Mouse (Mus musculus) embryonic stem cell, embryonic (primary cell): ENCODE measurements around the gene Vps26a.

Experiments
- CTCF ChIA-PET, 4 experiments: fragments of 300-600 bp in 2 of 4; fragments of 350-600 bp in 2 of 4; sonication (Branson Sonifier 250); formaldehyde crosslinking; loops; one replicate each; lab custom pipeline; 2022; ENCODE audit warnings: inconsistent platforms in 2 of 4; lab: Charles Lee
- POLR2A ChIA-PET, 4 experiments: fragments of 300-600 bp in 2 of 4; fragments of 350-600 bp in 2 of 4; sonication (Branson Sonifier 250); formaldehyde crosslinking; loops; one replicate each; lab custom pipeline; 2022; ENCODE audit warnings: antibody characterized with exemption in 4 of 4, inconsistent platforms in 1 of 4; lab: Charles Lee

Vps26a gene

DNA sequence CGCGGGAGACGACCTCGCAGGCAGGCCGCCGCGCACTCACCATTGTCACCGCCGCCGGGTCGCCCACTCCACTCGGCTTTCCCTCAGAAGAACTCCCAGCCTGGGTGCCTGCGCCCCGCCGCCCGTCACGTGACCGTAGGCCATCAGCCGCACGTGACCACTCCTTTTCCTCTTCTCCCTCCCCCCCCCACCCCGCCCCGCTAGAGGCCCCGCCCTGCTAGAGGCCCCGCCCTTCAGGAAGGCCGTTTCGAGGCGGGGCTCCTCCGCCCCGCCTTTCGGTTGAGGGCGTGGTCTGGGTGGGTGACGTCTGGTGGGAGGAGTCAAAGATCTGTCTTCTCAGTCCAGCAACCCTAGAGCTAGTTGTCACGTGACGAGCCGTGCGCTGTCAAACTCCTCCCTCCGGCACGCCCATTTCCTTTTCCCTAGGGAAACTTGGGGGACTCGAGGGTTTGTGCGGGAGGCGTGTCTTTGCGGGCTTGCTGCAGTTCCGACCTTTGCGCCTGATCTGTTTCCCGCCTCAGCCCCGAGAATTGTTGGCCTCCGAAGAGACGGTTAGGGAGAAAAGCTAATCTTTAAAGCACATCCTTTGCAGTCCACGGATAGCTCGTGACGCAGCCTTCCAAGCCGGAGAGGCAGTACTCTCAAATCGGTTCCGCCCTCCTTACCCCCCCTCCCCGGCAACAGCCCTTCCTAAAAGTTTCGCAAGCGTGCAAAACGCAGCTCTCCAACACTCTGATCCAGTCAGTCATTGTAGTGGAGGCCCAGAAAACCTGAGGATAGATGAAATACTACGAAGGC, at the start of gene Vps26a:
Gene Vps26a (minus strand): TSS at position 188 of the 798 bp plus-strand sequence.
- POLR2A ChIA-PET, result interaction anchor here in 3 of 4 experiments (0.6 to 10.2 kb wide), 104 partner anchors 8 to 562 kb away, joined by 3 to 155 read pairs (median 4); partner anchors contain the start of genes 4930507D05Rik (in 3 of the 3), Ddx21 (in 3 of the 3), Kif1bp (in 3 of the 3) and Supv3l1 (in 3 of the 3)
- CTCF ChIA-PET, result interaction anchor here (0.6 to 2.5 kb wide), 13 partner anchors 13 to 415 kb away, joined by 3 to 17 read pairs (median 4); partner anchors contain the start of genes 4930507D05Rik (in 1 of the 4), Neurog3 (in 1 of the 4) and Supv3l1 (in 1 of the 4)

DNA sequence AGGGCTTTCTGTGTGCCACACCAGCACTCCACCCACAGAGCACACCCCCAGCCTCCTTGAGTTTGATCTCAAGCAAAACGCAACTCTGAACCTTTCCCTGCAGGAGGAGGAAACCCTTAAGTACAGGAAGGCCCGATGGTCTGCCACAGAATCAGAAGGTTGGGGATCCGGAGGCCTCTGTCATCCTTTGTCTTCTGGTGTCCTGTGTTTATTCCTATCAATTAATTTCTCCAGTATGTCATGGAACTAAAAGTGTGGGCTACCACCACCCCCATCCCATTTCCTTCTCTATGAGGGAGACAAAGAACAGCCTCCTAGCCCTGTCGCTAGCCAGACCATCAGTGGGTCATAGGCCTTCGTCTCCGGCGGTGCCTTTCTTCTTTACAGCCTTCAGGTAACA, 47.9 kb upstream of the Vps26a start:
- POLR2A ChIA-PET, result interaction anchor here in 1 of 4 experiments (1.3 kb wide), 1 partner anchor 67 kb away, joined by 4 read pairs; the partner anchor contains the start of gene Ddx21
- CTCF ChIA-PET, result interaction anchor here in 1 of 4 experiments (0.6 kb wide), 2 partner anchors 11 to 785 kb away, joined by 3 read pairs; no protein-coding TSS in a partner anchor

DNA sequence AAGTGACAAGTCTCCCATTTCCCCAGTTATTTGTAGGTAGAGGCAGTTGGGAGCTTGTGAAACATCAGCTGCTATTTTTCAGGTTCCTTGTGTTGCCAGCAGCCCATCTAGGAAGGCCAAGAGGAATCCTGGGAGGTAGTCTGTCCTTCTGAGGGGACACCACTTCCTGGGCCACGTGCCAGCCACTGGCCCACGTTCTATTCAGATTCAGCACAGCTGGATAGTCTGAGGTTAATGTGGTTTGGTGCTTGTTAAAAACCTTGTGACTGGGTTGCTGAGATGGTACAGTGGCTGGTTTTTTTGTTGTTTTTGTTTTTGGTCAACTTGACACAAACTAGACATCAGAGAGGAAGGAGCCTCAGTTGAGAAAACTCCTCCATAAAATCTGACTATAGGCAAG, 46.2 kb upstream of the Vps26a start:
- POLR2A ChIA-PET, result interaction anchor here in 2 of 4 experiments (0.6 to 1.5 kb wide), 5 partner anchors 10 to 24 kb away, joined by 3 to 4 read pairs (median 3); no protein-coding TSS in a partner anchor
- CTCF ChIA-PET, result interaction anchor here in 2 of 4 experiments (0.7 to 1.4 kb wide), 2 partner anchors 17 to 25 kb away, joined by 3 read pairs; no protein-coding TSS in a partner anchor

DNA sequence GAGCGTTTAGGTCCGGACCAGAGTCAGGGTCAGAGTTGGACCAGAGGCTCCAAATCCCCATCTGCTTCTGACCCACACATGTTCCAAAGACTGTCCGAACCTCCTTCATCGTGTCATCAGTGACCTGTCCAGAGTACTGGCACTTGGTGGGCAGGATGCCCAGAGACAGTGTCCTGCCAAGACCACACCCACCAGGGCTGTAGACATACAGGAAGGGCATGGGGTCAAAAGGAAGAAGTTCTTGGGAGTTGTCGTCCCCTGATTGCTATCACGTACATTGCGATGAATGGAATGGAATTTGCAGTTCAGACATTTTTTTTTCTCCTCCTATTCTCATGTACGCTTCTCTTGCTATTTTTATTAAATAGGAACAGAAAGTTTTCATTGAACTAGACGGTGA, 43.6 kb upstream of the Vps26a start:
- CTCF ChIA-PET, result interaction anchor here in 1 of 4 experiments (1.9 kb wide), 1 partner anchor 19 kb away, joined by 5 read pairs; no protein-coding TSS in a partner anchor
- POLR2A ChIA-PET, result interaction anchor here in 2 of 4 experiments (0.8 to 1.4 kb wide), 6 partner anchors 23 to 193 kb away, joined by 3 to 7 read pairs (median 3); partner anchors contain the start of gene Vps26a (in 1 of the 2)

DNA sequence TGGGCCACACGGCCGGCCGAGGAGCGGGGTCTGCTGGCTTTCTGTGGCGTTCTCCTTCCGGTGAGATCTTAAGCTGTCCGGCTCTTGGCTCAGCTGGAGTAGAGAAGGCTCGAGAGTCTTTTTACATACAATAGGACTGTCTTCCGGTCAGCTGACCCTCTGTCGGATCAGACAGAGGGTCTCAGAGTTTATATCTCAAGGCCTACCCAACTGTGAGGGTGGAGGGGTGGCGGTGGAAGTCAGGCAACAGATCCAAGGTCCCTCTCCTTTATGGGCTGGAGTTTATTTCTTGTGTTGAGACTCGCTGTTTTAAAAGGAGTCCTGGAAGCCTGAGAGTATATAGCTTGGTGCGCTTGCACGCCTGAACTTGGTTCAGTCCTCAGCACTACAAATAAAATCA, 40.7 kb upstream of the Vps26a start, which contains the start of gene Srgn:
Gene Srgn (minus strand): TSS at position 101 of the 400 bp plus-strand sequence.
- ChIA-PET CTCF (interaction anchor here in 3 of 4 experiments (0.6 to 1.1 kb wide), 4 partner anchors 22 to 649 kb away, joined by 3 read pairs; no protein-coding TSS in a partner anchor), POLR2A (interaction anchor here in 2 of 4 experiments (0.7 to 1.6 kb wide), 3 partner anchors 34 to 41 kb away, joined by 3 to 4 read pairs (median 3); partner anchors contain the start of gene Vps26a (in 1 of the 2))

DNA sequence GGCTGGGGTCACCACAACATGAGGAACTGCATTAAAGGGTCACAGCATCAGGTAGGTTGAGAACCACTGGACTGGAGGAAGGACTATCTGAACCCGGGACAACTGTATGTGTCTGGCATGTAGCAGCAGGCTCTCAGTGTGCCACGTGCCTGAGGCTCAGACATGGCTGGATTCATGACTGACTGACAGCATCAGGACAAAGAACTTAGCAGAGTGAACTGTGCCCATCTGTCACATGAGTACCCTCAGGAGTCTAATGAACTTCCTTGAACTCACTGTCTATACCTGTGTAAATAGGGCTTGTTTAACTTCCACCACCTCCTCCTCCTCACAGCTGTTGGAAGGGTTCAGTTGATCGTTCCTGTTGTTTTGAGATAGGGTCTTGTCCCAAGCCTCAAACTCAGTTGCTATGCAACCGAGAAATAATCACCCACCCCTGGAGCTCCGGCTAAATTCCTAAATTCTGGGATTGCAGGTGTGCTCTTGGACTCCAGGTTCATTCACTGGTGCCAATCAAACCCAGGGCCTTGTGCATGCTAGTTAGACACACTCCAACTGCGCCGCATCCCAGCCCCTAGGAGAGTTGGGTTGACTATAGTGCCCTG, 35.8 kb upstream of the Vps26a start:
- POLR2A ChIA-PET, result interaction anchor here in 2 of 4 experiments (0.9 to 1.8 kb wide), 9 partner anchors 9 to 23 kb away, joined by 3 to 5 read pairs (median 4); no protein-coding TSS in a partner anchor
- CTCF ChIA-PET, result interaction anchor here in 3 of 4 experiments (0.8 to 2.4 kb wide), 5 partner anchors 21 to 27 kb away, joined by 3 to 13 read pairs (median 3); no protein-coding TSS in a partner anchor

DNA sequence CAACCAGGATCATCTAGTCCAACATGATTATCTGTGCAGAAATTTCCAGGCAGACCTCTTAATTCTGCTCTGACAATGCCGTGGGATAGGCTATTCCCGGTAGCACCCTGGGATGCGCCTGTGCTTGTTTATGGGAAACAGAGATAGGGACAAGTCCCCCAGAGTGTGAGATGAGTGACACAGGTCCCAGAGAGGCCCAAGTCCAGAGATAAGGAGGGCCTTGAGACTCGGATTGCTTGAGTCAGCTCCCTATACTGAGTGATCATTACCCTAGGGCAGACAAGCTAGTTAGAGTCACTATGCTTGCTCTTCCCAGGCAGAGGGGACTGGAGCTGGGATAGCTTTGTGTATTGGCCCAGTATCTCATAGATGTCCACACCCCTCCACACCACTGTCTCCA, 35.2 kb upstream of the Vps26a start:
- POLR2A ChIA-PET, result interaction anchor here in 2 of 4 experiments (0.7 to 1.3 kb wide), 4 partner anchors 10 to 102 kb away, joined by 3 to 4 read pairs (median 4); partner anchors contain the start of gene Vps26a (in 1 of the 2)
- CTCF ChIA-PET, result interaction anchor here in 2 of 4 experiments (1.0 to 2.4 kb wide), 3 partner anchors 21 to 28 kb away, joined by 3 to 13 read pairs (median 7); no protein-coding TSS in a partner anchor

DNA sequence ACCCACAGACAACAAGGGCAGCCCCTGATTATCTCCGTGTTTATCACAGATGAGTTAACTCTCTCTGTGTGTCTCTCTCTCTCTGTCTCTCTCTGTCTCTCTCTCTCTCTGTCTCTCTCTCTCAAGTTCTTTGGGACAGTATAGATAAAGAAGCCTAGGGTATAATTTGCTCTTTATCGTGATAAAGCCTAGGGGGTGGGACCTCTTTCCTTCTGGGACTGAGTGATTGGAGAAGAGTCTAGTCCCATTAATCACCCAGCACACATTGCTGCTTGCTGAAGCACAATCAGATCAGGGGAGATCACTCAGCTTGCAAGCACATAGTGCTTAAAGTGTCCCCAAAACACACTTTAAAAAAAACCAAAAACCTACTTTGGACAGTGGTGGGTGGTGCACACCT, 34.3 kb upstream of the Vps26a start:
- POLR2A ChIA-PET, result interaction anchor here in 1 of 4 experiments (0.9 kb wide), 1 partner anchor 34 kb away, joined by 3 read pairs; the partner anchor contains the start of gene Vps26a
- CTCF ChIA-PET, result interaction anchor here in 1 of 4 experiments (1.4 to 1.6 kb wide), 2 partner anchors 21 to 29 kb away, joined by 5 to 7 read pairs; no protein-coding TSS in a partner anchor

DNA sequence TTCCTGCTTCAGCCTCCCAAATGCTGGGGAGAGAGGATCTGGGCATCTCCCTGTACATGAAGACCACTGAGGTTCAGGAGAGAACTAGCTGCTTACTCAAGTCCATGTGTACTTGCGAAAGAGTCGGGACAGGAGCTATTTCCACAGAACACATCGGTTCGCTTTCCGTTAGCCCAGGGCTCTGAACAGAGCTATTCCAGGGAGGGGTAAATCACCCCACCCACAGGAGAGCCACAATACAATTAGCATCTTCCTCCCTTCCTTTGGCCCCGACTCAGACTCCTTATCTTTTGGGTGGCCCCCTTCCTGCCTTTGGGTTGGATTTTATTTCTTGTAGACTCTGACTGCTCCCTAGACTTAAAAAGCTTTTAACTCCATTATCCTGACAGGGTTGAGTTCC, 30.9 kb upstream of the Vps26a start:
- CTCF ChIA-PET, result interaction anchor here in 3 of 4 experiments (0.5 to 1.6 kb wide), 6 partner anchors 17 to 235 kb away, joined by 3 to 6 read pairs (median 4); no protein-coding TSS in a partner anchor
- POLR2A ChIA-PET, result interaction anchor here in 2 of 4 experiments (0.7 to 2.1 kb wide), 8 partner anchors 9 to 67 kb away, joined by 3 to 6 read pairs (median 4); partner anchors contain the start of gene Vps26a (in 1 of the 2)

DNA sequence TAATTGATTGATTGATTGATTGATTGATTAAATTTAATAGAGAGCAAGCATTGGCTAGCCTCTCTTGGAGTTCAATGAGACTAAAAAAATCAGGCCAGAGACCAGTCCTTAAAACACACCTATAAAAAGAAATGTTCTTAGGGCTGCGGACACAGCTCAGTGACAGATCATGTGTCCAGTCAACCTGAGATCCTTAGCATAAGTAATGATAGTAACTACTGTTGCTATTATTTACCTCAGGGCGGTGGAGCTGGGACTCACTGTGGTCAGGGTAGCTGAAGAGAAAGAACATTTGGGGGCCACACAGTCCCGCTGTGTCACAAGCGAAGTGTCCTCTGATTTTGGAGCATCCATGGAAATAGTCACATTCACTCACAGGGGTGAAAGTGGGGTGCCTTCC, 26.2 kb upstream of the Vps26a start:
- ChIA-PET CTCF (interaction anchor here in 1 of 4 experiments (1.4 kb wide), 1 partner anchor 13 kb away, joined by 3 read pairs; no protein-coding TSS in a partner anchor), POLR2A (interaction anchor here in 2 of 4 experiments (0.6 to 1.4 kb wide), 3 partner anchors 26 to 47 kb away, joined by 3 to 6 read pairs (median 4); no protein-coding TSS in a partner anchor)

DNA sequence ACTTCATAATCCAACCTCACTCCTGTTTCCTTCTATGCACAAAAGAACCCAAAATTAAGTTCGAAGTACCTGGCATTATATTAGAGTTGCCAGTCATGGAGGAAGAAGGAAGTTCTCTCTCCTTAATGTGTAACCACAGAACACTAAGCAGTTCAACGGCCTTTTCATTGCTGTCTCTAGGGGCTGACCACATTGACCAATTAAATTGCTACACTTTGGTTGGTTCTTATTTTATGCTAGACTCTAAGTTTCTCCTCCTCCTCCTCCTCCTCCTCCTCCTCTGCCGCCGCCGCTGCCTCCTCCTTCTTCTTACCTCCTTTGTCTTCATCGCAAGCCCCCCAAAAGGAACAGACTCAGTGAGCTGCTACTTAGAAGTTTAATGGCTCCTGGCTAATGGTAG, 24.9 kb upstream of the Vps26a start:
- CTCF ChIA-PET, result no interaction called here
- POLR2A ChIA-PET, result interaction anchor here in 1 of 4 experiments (0.6 to 1.8 kb wide), 2 partner anchors 11 to 408 kb away, joined by 4 read pairs; no protein-coding TSS in a partner anchor

DNA sequence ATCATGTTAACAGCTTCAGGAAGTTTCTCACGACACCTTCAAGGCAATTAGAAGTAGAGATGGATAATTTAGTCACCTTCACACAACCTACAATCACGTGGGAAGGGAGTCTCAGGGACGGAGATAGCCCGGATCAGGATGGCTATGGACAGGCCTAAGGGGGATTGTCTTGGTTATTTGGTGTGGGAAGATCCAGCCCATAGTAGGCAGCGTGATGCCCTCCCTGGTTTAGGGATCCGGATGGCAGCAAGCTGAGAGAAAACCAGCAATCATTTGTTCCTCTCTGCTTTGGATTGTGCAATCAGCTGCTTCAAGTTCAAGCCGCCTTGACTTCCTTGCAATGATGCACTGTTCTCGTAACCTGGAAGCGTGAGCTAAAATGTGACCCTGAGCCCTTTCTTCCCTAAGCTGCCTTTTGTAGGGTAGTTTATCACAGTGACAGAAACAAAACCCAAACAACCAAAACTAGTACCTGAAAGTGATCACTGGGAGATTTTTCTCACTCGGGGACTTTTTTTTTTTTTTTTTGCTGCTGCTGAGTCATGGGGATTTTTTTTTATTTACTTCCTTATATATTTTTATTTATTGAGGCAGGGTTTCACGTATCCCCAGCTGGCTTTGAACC, 22.5 kb upstream of the Vps26a start:
- ChIA-PET CTCF (interaction anchor here in 3 of 4 experiments (0.6 to 3.5 kb wide), 6 partner anchors 9 to 359 kb away, joined by 3 to 15 read pairs (median 4); no protein-coding TSS in a partner anchor), POLR2A (interaction anchor here (0.5 to 2.5 kb wide), 19 partner anchors 8 to 667 kb away, joined by 3 to 20 read pairs (median 4); partner anchors contain the start of gene Vps26a (in 2 of the 4))

DNA sequence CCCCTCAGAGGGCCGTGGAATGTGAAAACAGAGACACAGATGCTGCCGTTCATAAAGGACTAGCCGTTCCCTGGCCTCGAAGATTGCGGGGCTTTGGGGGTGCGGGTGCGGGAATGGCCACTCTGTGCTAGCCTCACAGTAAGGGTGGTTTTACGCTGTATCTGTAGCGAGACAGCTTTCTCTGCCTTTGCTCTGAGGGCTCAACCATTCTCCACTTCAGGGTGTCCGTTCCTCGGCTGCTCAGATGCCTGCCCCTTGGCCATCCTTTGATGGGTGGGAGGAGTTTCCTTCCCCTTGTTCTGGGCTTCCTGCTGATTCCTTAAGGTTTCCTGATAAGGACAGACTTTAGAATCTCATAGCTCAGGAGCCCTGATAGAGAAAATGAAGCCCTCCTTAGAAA, 21.9 kb upstream of the Vps26a start:
- CTCF ChIA-PET, result interaction anchor here (0.5 to 3.5 kb wide), 10 partner anchors 8 to 1291 kb away, joined by 3 to 15 read pairs (median 4); no protein-coding TSS in a partner anchor
- POLR2A ChIA-PET, result interaction anchor here in 3 of 4 experiments (0.7 to 2.5 kb wide), 19 partner anchors 8 to 178 kb away, joined by 3 to 20 read pairs (median 4); partner anchors contain the start of gene Vps26a (in 2 of the 3)

DNA sequence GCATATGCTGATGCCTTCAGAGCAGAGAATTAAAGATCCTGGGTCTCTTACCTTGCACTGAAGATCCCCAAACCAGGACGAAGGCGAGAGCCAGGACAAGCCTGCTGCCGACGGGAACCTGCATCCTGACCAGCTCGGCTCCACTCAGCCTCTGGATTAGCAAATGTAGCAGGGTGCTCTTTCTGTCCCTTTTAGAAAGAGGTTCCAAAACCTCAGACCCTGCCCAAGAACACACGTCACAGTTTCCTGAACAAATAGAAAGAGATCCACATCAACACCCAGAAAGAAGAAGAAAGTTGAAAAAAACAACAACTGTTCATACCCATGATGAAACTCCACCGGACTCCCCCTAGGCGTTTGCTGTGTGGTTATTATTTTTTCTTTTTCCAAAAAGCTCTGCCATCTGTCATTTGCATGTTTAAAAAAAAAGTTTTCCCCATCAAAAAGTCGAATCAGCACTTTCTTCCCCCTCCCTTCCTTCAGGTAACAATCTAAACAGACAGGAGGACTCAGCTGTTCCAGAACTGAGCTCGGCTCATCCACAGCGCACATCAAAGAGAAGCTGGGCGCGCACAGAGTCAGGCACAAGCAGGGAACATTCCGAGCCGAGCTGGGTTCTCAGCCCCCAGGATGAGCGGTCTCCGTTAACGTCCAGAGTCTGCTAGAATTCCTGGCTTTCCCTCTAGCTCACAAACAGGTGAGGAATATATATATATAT, 21.1 kb upstream of the Vps26a start:
- ChIA-PET POLR2A (interaction anchor here in 3 of 4 experiments (0.7 to 2.5 kb wide), 16 partner anchors 8 to 179 kb away, joined by 3 to 20 read pairs (median 4); partner anchors contain the start of gene Vps26a (in 2 of the 3)), CTCF (interaction anchor here (0.5 to 3.5 kb wide), 9 partner anchors 7 to 1291 kb away, joined by 3 to 15 read pairs (median 4); no protein-coding TSS in a partner anchor)

DNA sequence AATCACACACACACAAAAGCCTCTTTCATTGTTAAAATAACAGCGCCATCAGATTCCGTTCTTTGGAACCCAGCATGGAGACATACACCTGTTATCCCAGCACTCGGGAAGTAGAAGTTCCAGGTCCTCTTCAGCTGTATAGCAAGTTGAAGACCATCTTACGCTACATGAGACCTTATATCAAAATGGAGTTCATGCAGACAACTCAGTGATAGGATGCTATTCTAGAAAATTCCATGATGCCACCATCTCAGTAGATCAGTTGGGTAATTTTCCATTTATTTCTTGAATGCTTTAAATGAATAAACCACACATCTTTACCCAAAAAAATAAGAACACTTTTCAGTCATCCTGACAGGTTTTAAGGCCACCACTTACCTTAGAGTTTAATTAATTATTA, 20.5 kb upstream of the Vps26a start:
- CTCF ChIA-PET, result interaction anchor here in 1 of 4 experiments (1.4 kb wide), 1 partner anchor 42 kb away, joined by 4 read pairs; no protein-coding TSS in a partner anchor
- POLR2A ChIA-PET, result interaction anchor here in 1 of 4 experiments (1.1 to 1.8 kb wide), 6 partner anchors 9 to 47 kb away, joined by 3 to 20 read pairs (median 4); partner anchors contain the start of gene Vps26a
